Mouse (Mus musculus) midbrain, embryonic 14.5 days (tissue): ENCODE data around the gene Slc35b2. TPM values are rescaled to one million over a fixed set of nuclear protein-coding genes. Genes with fewer than 3 reads are reported as not detected.

Experiments
- ATAC-seq: fragments of 200-750 bp; cut with Nextera tagmentation; 2 replicates; pipeline ENCODE4 v1.8.0; 2017; ENCODE audit warnings: moderate number of reproducible peaks, moderate library complexity; ENCODE audit not compliant: low FRiP score, low TSS enrichment
- DNase-seq: peaks from one replicate; pipeline ENCODE4 v3.0.0-alpha.2; 2015
- H3K27ac ChIP-seq: fragments of 300-500 bp; sonication (generic); replicated peaks from 2 replicates; pipeline ENCODE4 v1.5.1; 2014; ENCODE audit warnings: mild to moderate bottlenecking, low read depth, low read length, moderate library complexity
- H3K27me3 ChIP-seq: fragments of 300-500 bp; sonication (generic); 2 replicates; pipeline ENCODE4 v1.6.1; 2014; ENCODE audit warnings: low read length, control low read depth, mixed read lengths; ENCODE audit not compliant: control insufficient read depth, insufficient read depth
- H3K36me3 ChIP-seq: fragments of 300-500 bp; sonication (generic); 2 replicates; pipeline ENCODE4 v1.6.1; 2014; ENCODE audit warnings: low read length, control low read depth; ENCODE audit not compliant: control insufficient read depth, insufficient read depth
- H3K4me1 ChIP-seq: fragments of 300-500 bp; sonication (generic); 2 replicates; pipeline ENCODE4 v1.6.1; 2014; ENCODE audit warnings: mild to moderate bottlenecking, antibody characterized with exemption, low read length, control low read depth; ENCODE audit not compliant: control insufficient read depth, insufficient read depth
- H3K4me2 ChIP-seq: fragments of 300-500 bp; sonication (generic); 2 replicates; pipeline ENCODE4 v1.6.1; 2014; ENCODE audit warnings: mild to moderate bottlenecking, low read length, moderate library complexity
- H3K4me3 ChIP-seq: fragments of 300-500 bp; sonication (generic); replicated peaks from 2 replicates; pipeline ENCODE4 v1.5.1; 2014; ENCODE audit warnings: low read depth, low read length
- H3K9ac ChIP-seq: fragments of 300-500 bp; sonication (generic); replicated peaks from 2 replicates; pipeline ENCODE4 v1.6.1; 2014; ENCODE audit warnings: mild to moderate bottlenecking, low read length, moderate library complexity
- H3K9me3 ChIP-seq: fragments of 300-500 bp; sonication (generic); 2 replicates; pipeline ENCODE4 v1.6.1; 2016; ENCODE audit warnings: low read length, control low read depth, mixed read lengths; ENCODE audit not compliant: control insufficient read depth
- WGBS: fragments of 180-500 bp; shearing (Covaris S2); extraction: QIAGEN DNeasy Blood & Tissue Kit; methylation state at CpG from one replicate; pipeline ENCODE4 v1.1.7; 2014; 5-methylcytosine and 5-hydroxymethylcytosine counted together
- polyA plus RNA-seq: library from polyadenylated mRNA; unstranded; fragments of >200 nt; fragmentation: Nextera tagmentation; extraction: Ambion mirVana; gene quantifications from 2 replicates; pipeline ENCODE4 v1.2.1, GENCODE M21; 2014

The Slc35b2 gene
- polyA plus RNA-seq, 1 experiment from 2014 or later = 77.1 TPM

GRCm38 (mm10) chr17:45542705-45543104, 21.0 kb upstream of the Slc35b2 start:
- no peak overlapping the region for H3K4me2 ChIP-seq
- peaks cover 25% of the 10 kb centered on the region for H3K4me1 ChIP-seq
- ATAC-seq = no peak
- no peak overlapping the region for H3K9ac ChIP-seq
- 83% methylated on average over 2 of the region's 2 CpGs for WGBS
- DNase-seq = no peak
- no peak overlapping the region for H3K4me3 ChIP-seq
- H3K9me3 ChIP-seq = no peaks in the 10 kb centered on the region
- H3K36me3 ChIP-seq = peaks cover 35% of the 10 kb centered on the region
- H3K27me3 ChIP-seq = peaks cover 29% of the 10 kb centered on the region
- H3K27ac ChIP-seq = no peak overlapping the region

- H3K27me3 ChIP-seq = peaks cover 31% of the 10 kb centered on the region
Measured at GRCm38 (mm10) chr17:45543115-45543514, 20.6 kb upstream of the Slc35b2 start.

GRCm38 (mm10) chr17:45544001-45544872, 19.4 kb upstream of the Slc35b2 start:
- peaks cover 33% of the 10 kb centered on the region for H3K4me1 ChIP-seq
- H3K27me3 ChIP-seq = peaks cover 31% of the 10 kb centered on the region
- H3K4me3 ChIP-seq = peak overlapping the region; percentile 12; the same call in 1 of the 2 replicates
- peak; percentile 73 for DNase-seq
- H3K9me3 ChIP-seq = no peaks in the 10 kb centered on the region
- ATAC-seq = no peak
- H3K4me2 ChIP-seq = peak overlapping the region; percentile 35; the same call in 1 of the 2 replicates
- H3K9ac ChIP-seq = no peak overlapping the region; the same call in 1 of the 2 replicates
- H3K27ac ChIP-seq = 0 out of 2 replicates have a peak overlapping the region, but pooled peaks have one; percentile 20
- peaks cover 35% of the 10 kb centered on the region for H3K36me3 ChIP-seq
- 12% methylated on average over 24 of the region's 24 CpGs for WGBS

More at GRCm38 (mm10) chr17:45543115-45543514, 20.6 kb upstream of the Slc35b2 start:
- H3K27ac ChIP-seq = no peak overlapping the region
- no peak overlapping the region for H3K4me2 ChIP-seq
- H3K4me1 ChIP-seq = peaks cover 29% of the 10 kb centered on the region
- WGBS = 54% methylated on average over 1 of the region's 1 CpGs
- H3K9ac ChIP-seq = no peak overlapping the region
- DNase-seq (no peak), ATAC-seq (no peak)
- H3K4me3 ChIP-seq = no peak overlapping the region
- H3K36me3 ChIP-seq = peaks cover 35% of the 10 kb centered on the region
- no peaks in the 10 kb centered on the region for H3K9me3 ChIP-seq

GRCm38 (mm10) chr17:45544873-45545277, 18.8 kb upstream of the Slc35b2 start:
- Histone ChIP-seq H3K27me3 (peaks cover 31% of the 10 kb centered on the region), H3K4me2 (peak overlapping the region; percentile 35), H3K9me3 (no peaks in the 10 kb centered on the region), H3K4me3 (peak overlapping the region; percentile 12; the same call in 1 of the 2 replicates), H3K27ac (0 out of 2 replicates have a peak overlapping the region, but pooled peaks have one; percentile 20), H3K36me3 (peaks cover 35% of the 10 kb centered on the region), H3K9ac (peak overlapping the region; percentile 23; the same call in 1 of the 2 replicates), H3K4me1 (peaks cover 34% of the 10 kb centered on the region)
- DNase-seq (peak; percentile 64), ATAC-seq (no peak)
- WGBS = 3% methylated on average over 46 of the region's 46 CpGs

- 11% methylated on average over 74 of the region's 74 CpGs for WGBS
- peaks cover 39% of the 10 kb centered on the region for H3K4me1 ChIP-seq
- ATAC-seq = no peak
- H3K4me2 ChIP-seq = peak overlapping the region; percentile 35
- H3K9ac ChIP-seq = peak overlapping the region; percentile 23; the same call in 1 of the 2 replicates
- peaks cover 31% of the 10 kb centered on the region for H3K27me3 ChIP-seq
- H3K27ac ChIP-seq = no peak overlapping the region
- DNase-seq = peak; percentile 59
- peaks cover 35% of the 10 kb centered on the region for H3K36me3 ChIP-seq
- no peaks in the 10 kb centered on the region for H3K9me3 ChIP-seq
- H3K4me3 ChIP-seq = peak overlapping the region; percentile 15
Measured at GRCm38 (mm10) chr17:45545278-45545961, 18.3 kb upstream of the Slc35b2 start.

- Histone ChIP-seq H3K4me3 (no peak overlapping the region), H3K27ac (no peak overlapping the region), H3K9ac (no peak overlapping the region), H3K9me3 (no peaks in the 10 kb centered on the region), H3K27me3 (peaks cover 31% of the 10 kb centered on the region), H3K36me3 (peaks cover 35% of the 10 kb centered on the region), H3K4me1 (peaks cover 44% of the 10 kb centered on the region), H3K4me2 (no peak overlapping the region)
- ATAC-seq (no peak), DNase-seq (no peak)
- 72% methylated on average over 16 of the region's 16 CpGs for WGBS
Measured at GRCm38 (mm10) chr17:45546941-45547340, 16.7 kb upstream of the Slc35b2 start.

GRCm38 (mm10) chr17:45547461-45548190, 16.0 kb upstream of the Slc35b2 start:
- H3K36me3 ChIP-seq = peaks cover 35% of the 10 kb centered on the region
- ATAC-seq (no peak), DNase-seq (no peak)
- no peak overlapping the region for H3K9ac ChIP-seq
- WGBS = 78% methylated on average over 5 of the region's 5 CpGs
- H3K27me3 ChIP-seq = peaks cover 31% of the 10 kb centered on the region
- no peaks in the 10 kb centered on the region for H3K9me3 ChIP-seq
- H3K4me1 ChIP-seq = peaks cover 46% of the 10 kb centered on the region
- peak overlapping the region; percentile 64 for H3K4me2 ChIP-seq
- H3K4me3 ChIP-seq = peak overlapping the region; percentile 93
- no peak overlapping the region for H3K27ac ChIP-seq
